Mouse (Mus musculus): ENCODE measurements around the gene Pou2f2.

DNA sequence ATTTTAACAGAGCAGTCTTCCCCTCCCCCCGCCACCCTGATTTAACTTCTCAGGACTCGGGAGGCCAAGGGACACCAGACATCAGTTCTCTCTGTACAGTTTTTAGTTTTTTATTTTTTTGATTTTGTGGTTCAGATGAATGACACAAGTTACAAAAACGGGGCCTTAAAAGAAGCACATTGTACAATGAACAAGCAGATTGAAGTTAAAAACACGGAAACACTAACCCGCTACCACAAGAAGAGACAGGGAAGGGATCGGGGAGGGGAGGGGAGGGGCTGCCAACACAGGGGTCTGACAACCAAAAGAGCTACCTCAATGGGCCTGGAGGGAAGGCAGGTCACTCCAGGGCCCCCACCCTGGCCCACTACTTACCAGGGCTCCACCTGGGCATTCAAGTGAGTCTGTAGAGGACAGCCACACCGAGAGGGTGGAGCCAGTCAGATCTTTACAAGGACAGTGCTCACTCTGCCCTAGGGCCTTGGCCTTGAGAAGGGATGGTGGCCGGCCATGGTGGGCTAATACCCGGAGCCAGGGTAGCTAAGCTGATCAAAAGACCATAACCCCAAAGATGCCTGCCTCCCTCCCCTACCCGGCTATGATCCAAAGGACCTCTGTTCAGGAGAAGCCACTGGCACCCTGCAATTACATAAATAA, 92.1 kb downstream of the Pou2f2 start:
- TF ChIP-seq CTCF (IDR thresholded peaks at IDR 0.05; ENCODE audit: low read depth) (no peak), EP300 (optimal IDR thresholded peaks at IDR 0.05) (no peak)
